Mouse (Mus musculus) ES-Bruce4 (cell line): ENCODE data around the gene Prkce.

Experiments
- CTCF ChIP-seq: IDR thresholded peaks from one replicate; pipeline ENCODE4 v1.8.1; 2011; ENCODE audit warnings: low read depth, low read length
- EP300 ChIP-seq: IDR thresholded peaks from 2 replicates; pipeline ENCODE4 v1.6.1; 2011; ENCODE audit warnings: low read depth, low read length; ENCODE audit not compliant: insufficient read depth
- POLR2A ChIP-seq: IDR thresholded peaks from one replicate; pipeline ENCODE4 v1.8.1; 2011; ENCODE audit warnings: low read length; ENCODE audit not compliant: insufficient read depth

DNA sequence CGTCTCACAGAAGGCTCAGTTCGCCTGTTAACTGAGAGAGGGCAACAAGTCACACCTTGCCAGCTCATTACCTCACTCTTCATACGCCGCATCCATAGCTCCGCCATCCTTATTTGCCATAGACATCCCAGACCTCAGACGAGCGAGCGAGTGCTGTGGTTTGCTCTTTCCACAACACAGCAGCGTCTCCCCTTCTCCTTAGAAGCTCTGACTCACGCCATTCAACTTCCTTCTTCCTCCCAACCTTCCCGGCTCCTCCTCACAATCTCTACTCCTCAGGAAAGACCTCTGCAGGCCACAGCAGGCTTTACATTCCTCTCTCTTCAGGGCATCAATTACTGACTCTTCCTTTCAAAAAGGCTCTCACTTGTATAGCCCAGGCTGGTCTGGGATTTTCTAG lies 51.0 kb downstream of the Prkce start:
- TF ChIP-seq CTCF (no peak), EP300 (no peak), POLR2A (no peak)
